Mouse (Mus musculus): ENCODE measurements at regions not wholly inside any gene's neighbourhood (a gene's known extent, or its start where the extent isn't known, plus 50 kb on each side); places are given as distances from the start of the nearest gene placed in this dataset.

GRCm38 (mm10) chr2:79141961-79142360 lies 113.3 kb upstream of the Itga4 start:
- TF ChIP-seq CTCF (IDR thresholded peaks at IDR 0.05; ENCODE audit: low read depth) (no peak), EP300 (IDR thresholded peaks at IDR 0.05; ENCODE audit: low read depth) (no peak)
